Mouse (Mus musculus) megakaryocyte, adult 5-6 weeks (primary cell): Measurements from ENCODE around the gene Cx3cr1. TPM values are rescaled to one million over a fixed set of nuclear protein-coding genes. Genes with fewer than 3 reads are reported as not detected.
"Not testable (repeated sequence)": the region's sequence is repeated elsewhere in the genome, so short reads cannot be mapped to it uniquely, and the experiment has no call there.

ENCODE experiments used
- ATAC-seq: 2 replicates; pipeline ENCODE4 v1.8.0; 2016; ENCODE audit warnings: mild to moderate bottlenecking, inconsistent platforms; ENCODE audit not compliant: poor library complexity, severe bottlenecking
- total RNA-seq, 2 experiments: library from RNA; stranded (forward) in 1 of 2; stranded (reverse) in 1 of 2; fragments of 153-499, 151-499 nt in 1 of 2; fragments of 221-1000, 200-1000 nt in 1 of 2; gene quantifications; 2 replicates each; pipeline versions ENCODE4 v1.2.3 to v1.2.4; 2015 to 2017

Gene Cx3cr1
- total RNA-seq, 2 experiments from 2014 or later, result 88.0 to 111 TPM

DNA sequence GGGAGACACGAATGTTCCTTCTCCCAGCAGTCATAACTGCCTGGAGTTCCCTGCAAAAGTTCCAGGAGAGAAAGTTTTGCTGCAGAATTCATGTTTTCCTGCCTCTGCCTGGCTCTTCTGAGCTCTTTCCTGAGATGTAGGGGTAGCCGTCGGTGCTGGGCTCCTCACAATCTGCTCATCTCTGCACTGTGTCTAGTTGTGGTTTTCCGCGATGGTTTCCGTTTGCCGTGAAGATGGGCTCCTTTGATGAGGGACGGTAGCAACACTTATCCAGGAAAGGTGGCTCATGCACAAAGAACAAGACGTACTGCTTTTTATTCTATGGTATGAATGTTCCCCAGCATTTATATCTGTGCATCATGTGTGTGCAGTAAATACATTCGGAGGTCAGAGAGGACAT is 39.3 kb downstream of the Cx3cr1 start:
- peak; percentile 23; the same call in 1 of the 2 replicates for ATAC-seq

DNA sequence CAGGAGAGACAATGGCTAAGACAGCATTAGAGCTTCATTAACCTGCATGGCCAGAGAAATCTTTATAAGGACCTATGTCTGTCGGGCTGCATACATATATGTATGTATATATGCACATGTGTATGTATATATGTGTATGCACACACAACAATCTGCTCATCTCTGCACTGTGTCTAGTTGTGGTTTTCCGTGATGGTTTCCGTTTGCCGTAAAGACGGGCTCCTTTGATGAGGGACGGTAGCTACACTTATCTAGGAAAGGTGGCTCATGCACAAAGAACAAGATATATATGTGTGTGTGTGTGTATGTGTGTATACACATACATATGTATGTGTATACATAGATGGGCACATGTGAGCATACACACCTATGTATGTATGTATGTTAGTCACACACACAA is 39.8 kb downstream of the Cx3cr1 start:
- ATAC-seq, result no peak

DNA sequence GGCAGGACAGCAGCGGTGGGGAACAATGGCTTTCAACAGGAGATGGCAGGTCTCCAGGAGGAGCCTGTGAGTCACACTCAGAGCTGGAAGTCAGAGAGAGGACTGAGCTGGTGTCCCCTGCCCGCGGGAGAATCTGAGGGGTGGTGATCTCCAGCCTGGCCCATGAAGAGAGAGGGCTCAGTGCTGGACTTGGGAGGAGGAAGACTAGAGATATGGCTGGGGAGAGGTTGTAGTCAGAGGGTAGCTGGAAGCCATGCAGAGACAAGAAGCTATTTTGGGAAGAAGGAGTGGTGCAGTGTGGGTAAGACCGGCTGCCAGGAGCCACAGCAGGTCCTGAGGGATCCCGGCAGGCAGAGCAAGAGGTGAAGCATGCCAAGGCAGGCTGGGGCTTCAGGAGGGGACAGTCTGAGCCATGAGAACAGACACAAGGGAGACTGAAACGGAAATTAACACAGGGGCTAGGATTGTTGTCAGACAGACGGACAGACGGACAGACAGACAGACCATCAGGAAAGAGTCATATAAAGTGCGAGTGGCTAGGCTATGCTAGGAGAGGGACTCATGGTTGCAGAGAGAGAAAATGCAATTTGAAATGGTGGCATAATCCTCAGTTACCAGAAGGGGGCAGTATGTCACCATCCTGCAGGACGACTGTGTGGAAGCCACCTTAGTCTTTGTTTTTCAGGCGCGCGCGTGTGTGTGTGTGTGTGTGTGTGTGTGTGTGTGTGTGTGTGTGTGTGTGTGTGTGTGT is 42.1 kb downstream of the Cx3cr1 start:
- peak; percentile 94 for ATAC-seq

DNA sequence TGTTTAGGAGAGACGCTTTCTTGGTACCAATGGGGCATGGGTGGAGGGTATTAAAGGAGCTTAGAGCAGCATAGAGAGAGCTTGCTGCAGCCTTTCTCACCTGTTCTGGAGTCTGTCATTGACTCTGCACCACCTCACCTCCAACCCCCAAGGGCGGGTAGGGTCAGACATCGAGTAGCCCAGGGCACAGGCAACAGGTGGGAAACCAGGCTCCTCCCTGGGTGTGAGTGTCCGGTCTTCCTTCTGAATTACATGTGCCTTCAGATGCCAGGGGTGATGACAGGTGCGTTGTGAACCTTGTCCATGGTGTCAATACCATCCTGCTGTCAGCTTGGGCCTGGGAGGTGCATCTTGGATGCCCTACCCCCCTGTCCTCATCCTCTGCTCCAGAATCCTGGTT is 45.1 kb downstream of the Cx3cr1 start:
- ATAC-seq, result no peak

DNA sequence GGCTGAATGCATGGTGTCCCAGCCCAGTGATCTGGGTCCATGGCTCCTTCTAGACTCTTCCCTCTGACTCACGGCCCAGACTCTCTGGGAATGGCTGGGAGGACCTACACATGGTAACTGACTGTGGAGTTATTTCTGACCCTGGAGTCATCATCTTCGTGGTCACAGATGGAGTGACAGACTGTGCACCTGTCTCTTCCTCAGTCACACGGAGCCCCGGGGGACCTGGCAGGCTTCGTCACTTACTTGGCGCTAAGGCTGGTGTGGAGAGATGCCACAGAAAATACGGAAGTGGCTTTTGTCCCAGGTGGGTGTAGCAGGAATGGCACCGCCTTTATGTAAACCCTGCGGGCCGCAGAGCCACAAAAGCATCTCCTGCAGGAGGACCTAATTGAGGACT is 45.5 kb downstream of the Cx3cr1 start:
- no peak for ATAC-seq

DNA sequence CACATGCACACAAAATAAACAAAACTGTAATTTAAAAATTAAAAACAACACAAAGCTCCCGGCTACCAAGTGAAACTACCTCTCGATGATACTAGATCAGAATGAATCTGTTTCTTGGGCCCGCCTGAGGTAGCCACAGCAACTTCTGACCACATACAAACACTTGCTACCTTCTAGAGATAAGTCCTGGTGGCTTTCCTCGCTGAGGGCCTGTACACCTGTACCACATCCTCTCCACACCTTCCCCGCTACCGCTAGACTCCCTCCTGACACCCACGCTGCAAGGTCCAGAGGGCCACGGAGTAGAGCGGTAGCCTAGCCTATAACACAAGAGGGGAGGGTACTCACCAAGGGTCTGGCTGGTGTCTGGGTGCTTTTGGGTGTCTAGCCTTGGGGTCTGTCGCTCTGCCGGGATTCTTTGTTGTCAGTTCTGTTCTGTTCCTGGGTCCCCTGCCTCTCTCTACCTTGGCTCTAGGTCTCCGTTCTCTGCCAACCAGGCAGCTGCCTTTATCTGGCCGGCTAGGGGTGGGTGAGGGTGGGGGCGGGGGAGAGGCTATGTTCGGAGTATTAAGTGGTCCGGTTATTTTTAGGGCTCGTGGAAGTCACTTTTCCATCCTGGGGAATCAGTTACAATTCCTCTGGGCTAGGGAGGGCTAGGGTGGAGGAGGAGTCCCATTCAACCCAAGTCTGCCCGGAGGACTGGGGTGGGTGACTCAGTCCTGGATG is 46.4 kb downstream of the Cx3cr1 start, which contains the start of gene Xirp1:
TSS of gene Xirp1 (minus strand) at position 513 of the 726 bp plus-strand sequence.
- ATAC-seq, result no peak

DNA sequence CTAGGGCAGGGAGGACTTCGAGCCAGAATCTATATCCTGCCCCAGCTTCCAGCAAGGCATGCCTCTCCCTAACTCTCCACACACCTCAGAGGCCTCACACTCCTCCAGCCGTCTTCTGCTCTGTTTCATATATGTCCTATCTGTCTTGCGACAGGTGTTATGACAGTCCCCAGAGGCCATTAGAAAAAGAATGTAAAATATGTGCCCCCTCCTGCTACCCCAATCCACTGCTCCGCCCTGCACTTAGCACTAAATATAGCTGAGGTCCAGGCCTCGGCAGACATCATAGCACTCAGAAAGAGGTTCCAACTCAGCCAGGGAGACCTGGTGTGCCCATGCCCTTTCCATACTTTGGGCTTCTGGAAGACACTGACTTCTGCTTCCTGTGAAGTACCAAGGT is 48.5 kb downstream of the Cx3cr1 start:
- ATAC-seq, result no peak

DNA sequence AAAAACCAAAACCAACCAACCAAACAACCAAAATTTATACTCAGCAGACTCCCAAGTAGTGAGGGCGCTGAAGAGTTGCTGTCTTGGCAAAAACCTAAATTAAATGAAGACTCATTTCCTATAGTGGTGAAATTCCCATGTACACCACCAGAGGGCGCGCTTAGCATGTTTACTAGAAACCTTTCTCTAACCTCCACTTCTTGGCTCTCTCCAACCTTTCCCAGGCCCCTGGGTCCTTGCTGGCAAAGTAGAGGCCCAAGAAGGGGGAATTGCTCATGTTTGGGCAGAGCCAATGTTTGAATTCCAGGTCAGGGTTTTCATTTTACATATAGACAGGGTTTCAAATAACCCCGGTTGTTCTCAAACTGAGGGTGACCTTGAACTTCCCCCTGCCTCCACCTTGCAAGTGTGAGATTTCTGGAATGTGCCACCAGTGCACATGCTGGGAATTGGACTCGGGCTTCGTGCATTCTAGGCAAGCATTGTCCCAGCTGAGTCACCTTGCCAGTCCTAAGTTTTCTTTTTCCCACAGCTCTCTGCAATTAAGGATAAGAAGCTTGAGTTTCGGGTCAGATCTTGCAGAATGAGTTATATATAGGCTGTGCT is 49.3 kb downstream of the Cx3cr1 start:
- ATAC-seq, result peak; percentile 75

DNA sequence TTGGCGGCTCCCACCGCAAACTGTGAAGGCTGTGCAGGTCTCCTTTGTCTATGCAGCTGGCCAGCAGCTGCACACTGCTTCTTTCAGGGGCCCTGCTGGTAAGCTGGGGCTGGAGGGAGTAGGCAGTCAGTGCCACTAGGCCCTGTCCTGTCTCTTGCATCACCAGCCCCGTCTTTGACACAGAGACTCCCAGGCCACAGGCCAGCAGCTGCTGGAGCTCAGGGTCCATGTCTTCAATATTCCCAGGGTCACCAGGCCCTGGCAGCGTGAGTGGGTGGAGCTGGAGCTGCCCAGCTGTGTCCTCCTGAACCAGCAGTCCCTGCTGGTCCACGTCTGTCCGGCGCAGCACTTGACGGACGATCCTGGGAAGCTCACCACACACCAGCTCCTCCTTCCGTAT is 52.7 kb downstream of the Cx3cr1 start:
- no peak for ATAC-seq

DNA sequence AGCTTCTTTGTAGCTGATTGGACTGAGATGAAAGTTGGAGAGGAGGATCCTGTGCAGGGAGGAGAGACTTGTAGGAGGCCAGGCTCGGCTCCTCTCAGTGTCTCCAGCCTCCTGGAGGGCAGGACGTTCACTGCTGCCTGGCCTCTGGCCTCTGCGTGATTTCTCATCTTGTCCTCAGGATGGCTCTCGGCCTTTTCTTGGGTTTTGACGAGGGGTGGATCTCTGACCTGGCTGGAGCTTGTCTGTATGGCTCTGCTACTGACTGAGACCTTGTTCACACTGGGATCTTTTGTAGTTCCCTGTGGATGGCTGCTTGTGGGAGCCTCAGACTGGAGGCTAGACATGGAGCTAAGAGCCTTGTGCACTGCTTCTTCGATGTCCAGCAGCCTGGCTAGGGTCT is 54.9 kb downstream of the Cx3cr1 start:
- ATAC-seq, result no peak

DNA sequence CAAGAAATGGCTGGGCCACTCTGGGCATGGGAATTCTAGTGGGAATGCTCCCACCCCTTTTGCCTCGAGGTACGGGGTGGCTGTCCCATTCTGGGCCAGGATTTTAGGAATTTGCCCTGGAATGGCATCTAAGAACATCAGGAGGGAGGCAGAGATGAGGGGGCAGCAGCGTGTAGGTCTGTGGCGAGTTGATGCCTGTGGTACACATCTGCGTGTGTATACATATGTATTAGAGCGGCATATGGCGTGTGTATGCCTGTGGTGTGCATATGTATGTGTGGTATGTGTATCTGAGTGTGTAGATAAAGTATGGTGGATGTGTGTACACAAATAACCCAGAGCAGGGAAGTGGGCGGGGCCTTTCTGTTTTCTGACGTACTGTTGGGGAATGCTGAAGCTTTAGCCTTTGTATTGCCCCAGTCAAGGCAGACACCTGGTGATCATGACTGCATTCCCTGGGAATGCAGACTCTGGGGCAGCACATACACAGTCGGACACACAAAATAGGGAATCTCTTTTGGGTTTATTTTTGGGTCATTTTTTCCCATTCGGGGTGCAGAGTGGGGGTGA is 56.3 kb downstream of the Cx3cr1 start:
- ATAC-seq, result no peak

DNA sequence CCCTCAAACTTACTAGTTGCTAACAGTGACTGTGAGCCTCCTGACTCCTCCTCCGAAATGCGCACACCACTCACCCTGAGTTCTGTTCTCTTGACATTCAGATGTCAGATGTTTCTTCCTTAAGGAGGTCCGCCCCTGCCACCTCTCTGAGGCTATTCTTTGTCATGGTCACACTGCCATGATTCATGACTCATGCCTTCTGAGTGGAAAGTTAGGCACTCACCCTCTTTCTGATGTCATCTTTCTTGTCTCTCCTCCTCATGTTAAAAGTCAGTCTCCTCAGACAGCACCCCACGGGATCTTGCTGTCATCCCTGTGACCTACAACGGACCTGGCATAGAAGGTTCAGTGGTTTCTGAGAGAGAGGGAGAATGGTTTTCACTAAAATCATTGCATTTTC is 56.9 kb downstream of the Cx3cr1 start:
- ATAC-seq, result no peak

DNA sequence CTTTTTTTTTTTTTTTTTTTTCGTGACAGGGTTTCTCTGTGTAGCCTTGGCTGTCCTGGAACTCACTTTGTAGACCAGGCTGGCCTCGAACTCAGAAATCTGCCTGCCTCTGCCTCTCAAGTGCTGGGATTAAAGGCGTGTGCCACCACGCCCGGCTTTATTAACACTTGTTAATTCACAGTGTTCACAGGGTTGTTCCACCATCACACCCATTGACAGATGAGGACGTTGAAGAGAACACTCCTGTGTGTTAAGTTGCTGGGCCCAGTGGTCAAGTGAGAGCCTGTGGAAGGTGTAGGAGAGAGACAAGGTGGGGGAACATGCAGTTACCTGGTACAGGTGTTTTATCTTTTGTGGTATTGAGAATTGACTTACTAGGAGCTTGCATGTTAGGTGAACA is 57.5 kb downstream of the Cx3cr1 start:
- not testable (repeated sequence) for ATAC-seq

DNA sequence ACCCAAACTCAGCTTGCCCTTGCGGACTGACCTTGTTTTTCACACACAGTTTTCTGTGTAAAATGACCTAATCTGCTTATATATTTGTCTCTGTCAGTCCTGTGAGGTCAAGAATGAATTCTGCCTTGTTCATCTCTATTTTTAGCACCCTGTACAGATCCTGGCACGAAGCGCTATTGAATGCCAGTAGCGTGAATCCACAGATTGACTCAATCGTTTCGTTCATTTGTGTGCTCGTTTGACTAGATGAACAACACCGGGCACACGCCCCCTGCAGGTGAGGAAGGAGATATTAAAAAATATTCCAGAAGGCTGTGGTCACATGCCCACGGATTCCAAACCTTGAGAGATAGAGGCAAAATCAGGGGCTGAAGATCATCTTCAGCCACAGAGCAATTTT is 58.1 kb downstream of the Cx3cr1 start:
- peak; percentile 69 for ATAC-seq

DNA sequence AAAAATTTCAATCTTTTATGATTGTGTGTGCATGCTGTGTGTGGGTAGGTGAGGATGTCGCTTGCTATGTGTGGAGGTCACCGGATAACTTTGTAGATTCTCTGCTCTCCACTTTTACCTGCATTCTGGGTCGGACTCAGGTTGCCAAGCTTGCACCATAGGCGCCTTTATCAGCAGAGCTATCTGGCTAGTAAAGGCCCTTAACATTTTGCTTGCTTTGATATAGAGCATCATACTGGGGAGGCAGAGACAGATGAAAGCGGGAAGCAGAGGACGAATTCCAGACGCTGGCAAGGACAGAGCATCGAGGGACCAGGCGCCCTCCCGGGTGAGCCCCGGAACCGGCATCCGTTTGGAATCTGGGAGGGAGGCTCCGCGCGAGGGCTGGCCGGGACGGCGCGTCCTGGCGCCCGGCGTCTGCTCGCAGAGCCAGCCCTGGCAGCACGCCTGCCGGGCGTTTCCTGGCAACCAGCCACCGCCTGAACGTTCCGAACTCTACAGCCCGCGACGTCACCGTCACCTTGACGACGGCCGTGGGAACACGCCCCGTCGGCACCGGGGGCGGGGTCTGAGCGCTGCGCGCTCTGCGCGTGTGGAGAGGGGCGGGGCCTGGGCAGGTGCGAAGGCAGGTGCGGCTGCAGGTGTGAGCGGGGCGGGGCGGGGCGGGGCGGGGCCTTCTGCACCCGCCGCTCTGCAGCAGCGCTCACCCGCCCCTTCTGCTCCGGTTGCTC is 58.7 kb downstream of the Cx3cr1 start:
- ATAC-seq, result peak; percentile 97

DNA sequence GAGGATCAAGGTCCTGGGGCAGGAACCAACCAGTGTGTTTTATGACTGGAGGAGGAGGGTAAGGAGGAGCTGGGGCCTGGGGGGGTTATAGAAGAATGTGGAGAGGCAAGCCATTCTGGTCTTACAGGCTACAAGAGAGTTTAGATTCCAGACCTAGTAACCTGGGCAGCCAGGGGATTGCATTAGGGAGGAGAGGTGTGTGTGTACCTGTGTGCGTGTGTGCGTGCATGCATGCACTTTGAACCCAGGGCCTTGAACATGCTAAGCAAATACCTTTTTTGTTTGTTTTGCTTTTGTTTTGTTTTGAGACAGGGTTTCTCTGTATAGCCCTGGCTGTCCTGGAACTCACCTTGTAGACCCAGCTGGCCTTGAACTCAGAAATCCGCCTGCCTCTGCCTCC is 59.8 kb downstream of the Cx3cr1 start:
- ATAC-seq, result no peak

DNA sequence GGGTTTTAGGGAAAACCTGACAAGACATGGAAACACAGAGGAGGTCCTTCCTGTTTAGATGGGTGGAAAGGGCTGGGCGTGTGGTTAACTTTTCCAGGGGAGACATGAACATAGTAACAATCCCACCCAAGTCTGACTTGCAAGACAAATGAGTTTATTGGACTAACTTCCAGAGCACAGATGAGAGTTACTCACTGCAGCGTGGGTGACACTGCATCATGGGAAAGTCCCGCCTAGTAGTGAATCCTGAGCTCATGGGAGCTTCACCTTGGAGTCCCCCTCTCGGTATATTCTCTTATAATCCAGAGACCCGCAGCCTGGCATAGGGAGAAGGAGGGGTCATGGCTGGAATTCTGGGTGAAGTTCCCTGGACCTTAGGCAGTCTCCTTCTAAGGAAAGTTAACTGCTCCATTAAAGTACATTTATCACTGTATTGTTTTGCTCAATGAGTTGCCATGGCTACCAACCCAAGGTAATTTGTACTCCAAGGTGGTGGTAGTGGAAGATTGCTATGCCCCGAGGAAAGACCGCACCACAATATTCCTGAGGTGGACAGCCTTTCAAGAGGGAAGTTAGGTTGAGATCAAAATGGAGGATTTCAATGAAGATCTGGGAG is 60.3 kb downstream of the Cx3cr1 start:
- ATAC-seq, result no peak

DNA sequence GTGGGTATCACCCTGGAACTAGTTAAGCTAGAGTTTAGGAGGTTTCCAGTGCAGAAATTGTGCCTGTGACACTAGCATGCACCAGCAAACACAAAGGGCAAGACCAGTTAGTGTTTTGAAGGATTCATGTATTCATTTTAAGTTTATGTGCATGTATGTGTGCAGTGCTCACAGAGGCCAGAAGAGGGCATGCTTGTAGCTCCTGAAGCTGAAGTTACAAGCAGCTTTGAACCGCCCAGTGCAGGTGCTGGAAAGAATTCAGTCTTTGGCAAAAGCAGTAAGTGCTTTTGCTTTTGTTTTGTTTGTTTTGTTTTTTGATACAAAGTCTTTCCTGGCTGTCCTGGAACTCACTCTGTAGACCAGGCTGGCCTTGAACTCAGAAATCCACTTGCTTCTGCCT is 61.8 kb downstream of the Cx3cr1 start:
- ATAC-seq, result no peak

DNA sequence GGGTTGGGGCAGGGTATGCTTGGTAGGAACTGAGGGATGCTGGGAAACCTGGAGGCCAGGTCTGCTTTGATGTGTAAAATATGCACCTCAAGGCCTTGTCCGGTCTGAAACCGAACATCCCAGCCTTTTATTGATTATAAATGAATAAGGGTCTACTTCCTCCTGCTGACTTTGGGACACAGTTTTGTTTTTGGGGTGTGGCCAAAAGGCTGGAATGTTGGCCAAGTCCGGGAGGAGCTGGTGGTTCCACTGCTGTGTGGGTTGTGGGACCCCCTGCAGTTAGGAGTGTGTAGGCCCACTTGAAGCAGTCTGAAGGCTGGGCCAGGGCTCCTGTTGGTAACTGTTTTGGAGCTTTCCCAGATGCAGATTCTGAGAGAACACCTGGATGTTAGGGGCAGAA is 63.7 kb downstream of the Cx3cr1 start:
- ATAC-seq, result no peak

DNA sequence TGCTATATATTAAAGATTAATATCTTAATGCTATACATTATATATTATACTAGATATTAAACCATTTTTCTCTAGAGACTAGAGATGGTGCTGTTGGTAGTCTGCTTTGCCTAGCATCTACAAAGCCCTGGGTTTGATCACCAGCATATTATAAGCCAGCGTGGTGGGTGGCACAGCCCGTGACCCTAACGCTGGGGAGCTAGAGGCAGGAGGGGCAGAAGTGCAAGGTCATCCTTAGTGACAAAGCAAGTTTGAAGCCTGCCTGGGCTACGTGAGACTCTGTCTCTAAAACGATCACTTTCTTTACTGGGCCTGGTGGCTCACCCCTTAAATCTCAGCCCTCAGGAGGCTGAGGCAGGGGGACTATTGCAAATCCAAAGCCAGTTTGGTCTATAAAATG is 66.8 kb downstream of the Cx3cr1 start:
- ATAC-seq, result no peak
